Mouse (Mus musculus) MEL (cell line): ENCODE data around the gene Mamstr. TPM values are rescaled to one million over a fixed set of nuclear protein-coding genes. Genes with fewer than 3 reads are reported as not detected.

Experiments
- DNase-seq: peaks from one replicate; pipeline ENCODE4 v3.0.0; 2011; ENCODE audit warnings: low read depth, low spot score
- H3K27ac ChIP-seq: 2 replicates; pipeline ENCODE4 v1.5.1; 2012; ENCODE audit warnings: low read depth, mild to moderate bottlenecking, control low read depth, low read length, moderate library complexity; ENCODE audit not compliant: control insufficient read depth
- H3K27me3 ChIP-seq, 2 experiments: fragments of 150-350 bp in 1 of 2; sonication (generic) in 1 of 2; 2 replicates each; pipeline ENCODE4 v1.6.1; 2012; ENCODE audit warnings: low read length in 2 of 2, mild to moderate bottlenecking in 2 of 2, improper control_type of control experiment in 1 of 2, moderate library complexity in 1 of 2; ENCODE audit not compliant: insufficient read depth in 2 of 2, control insufficient read depth in 1 of 2
- H3K36me3 ChIP-seq, 2 experiments: 2 replicates each; pipeline ENCODE4 v1.6.1; 2012 to 2014; ENCODE audit warnings: low read length in 2 of 2, improper control_type of control experiment in 1 of 2, inconsistent platforms in 1 of 2, mild to moderate bottlenecking in 1 of 2; ENCODE audit not compliant: insufficient read depth in 2 of 2, control insufficient read depth in 1 of 2
- H3K4me1 ChIP-seq, 2 experiments: fragments of 150-350 bp in 1 of 2; sonication (generic) in 1 of 2; 2 replicates each; pipeline ENCODE4 v1.6.1; 2012; ENCODE audit warnings: low read length in 2 of 2, improper control_type of control experiment in 1 of 2, mild to moderate bottlenecking in 1 of 2; ENCODE audit not compliant: insufficient read depth in 2 of 2, control insufficient read depth in 1 of 2
- H3K4me3 ChIP-seq, 2 experiments: fragments of 150-350 bp in 1 of 2; sonication (generic) in 1 of 2; 2 replicates each; pipeline ENCODE4 v1.5.1; 2012; ENCODE audit warnings: low read depth in 2 of 2, low read length in 2 of 2, mild to moderate bottlenecking in 2 of 2, moderate library complexity in 2 of 2, control low read depth in 1 of 2, improper control_type of control experiment in 1 of 2; ENCODE audit not compliant: control insufficient read depth in 1 of 2, insufficient read depth in 1 of 2
- H3K79me2 ChIP-seq: 2 replicates; pipeline ENCODE4 v1.6.1; 2012; ENCODE audit warnings: mild to moderate bottlenecking, low read length, moderate library complexity; ENCODE audit not compliant: control insufficient read depth, poor library complexity, insufficient read depth
- H3K9ac ChIP-seq: 2 replicates; pipeline ENCODE4 v1.6.1; 2012; ENCODE audit warnings: low read depth, mild to moderate bottlenecking, control low read depth, low read length, moderate library complexity; ENCODE audit not compliant: control insufficient read depth, poor library complexity, severe bottlenecking
- H3K9me3 ChIP-seq: fragments of 150-350 bp; sonication (generic); replicated peaks from 2 replicates; pipeline ENCODE4 v1.6.1; 2012; ENCODE audit warnings: mild to moderate bottlenecking, low read length, improper control_type of control experiment, moderate library complexity; ENCODE audit not compliant: insufficient read depth
- BHLHE40 ChIP-seq: IDR thresholded peaks from 2 replicates; pipeline ENCODE4 v1.6.1; 2012; ENCODE audit warnings: low read depth, mild to moderate bottlenecking, inconsistent platforms, low read length, improper control_type of control experiment, borderline replicate concordance
- CHD1 ChIP-seq: IDR thresholded peaks from 2 replicates; pipeline ENCODE4 v1.6.1; 2012; ENCODE audit warnings: low read depth, mild to moderate bottlenecking, inconsistent platforms, low read length, improper control_type of control experiment
- CTCF ChIP-seq, 3 experiments: IDR thresholded peaks in 2 of 3; conservative IDR thresholded peaks in 1 of 3; 2 replicates each; pipeline ENCODE4 v1.5.1; 2011 to 2012; ENCODE audit warnings: low read length in 3 of 3, low read depth in 2 of 3, mild to moderate bottlenecking in 2 of 3, improper control_type of control experiment in 1 of 3, inconsistent platforms in 1 of 3, mixed read lengths in 1 of 3, moderate library complexity in 1 of 3; ENCODE audit not compliant: control insufficient read depth in 1 of 3, insufficient read depth in 1 of 3, poor library complexity in 1 of 3, severe bottlenecking in 1 of 3
- E2F4 ChIP-seq: IDR thresholded peaks from 2 replicates; pipeline ENCODE4 v1.6.1; 2011; ENCODE audit warnings: low read depth, low read length, improper control_type of control experiment, borderline replicate concordance
- ELF1 ChIP-seq: IDR thresholded peaks from 2 replicates; pipeline ENCODE4 v1.6.1; 2014; ENCODE audit warnings: low read depth, mild to moderate bottlenecking, inconsistent platforms, low read length, improper control_type of control experiment, moderate library complexity
- EP300 ChIP-seq, 2 experiments: IDR thresholded peaks; 2 replicates each; pipeline ENCODE4 v1.6.1; 2011; ENCODE audit warnings: improper control_type of control experiment in 2 of 2, low read length in 2 of 2, low read depth in 1 of 2, mild to moderate bottlenecking in 1 of 2
- GABPA ChIP-seq: IDR thresholded peaks from 2 replicates; pipeline ENCODE4 v1.6.1; 2012; ENCODE audit warnings: low read depth, mild to moderate bottlenecking, inconsistent platforms, low read length, improper control_type of control experiment, moderate library complexity
- MAFK ChIP-seq: IDR thresholded peaks from 2 replicates; pipeline ENCODE4 v1.6.1; 2011; ENCODE audit warnings: low read depth, mild to moderate bottlenecking, low read length, improper control_type of control experiment, borderline replicate concordance
- MAX ChIP-seq: IDR thresholded peaks from 2 replicates; pipeline ENCODE4 v1.6.1; 2011; ENCODE audit warnings: low read length, improper control_type of control experiment
- MAZ ChIP-seq: IDR thresholded peaks from 2 replicates; pipeline ENCODE4 v1.6.1; 2012; ENCODE audit warnings: low read depth, mild to moderate bottlenecking, inconsistent platforms, low read length, improper control_type of control experiment
- MEF2A ChIP-seq: IDR thresholded peaks from 2 replicates; pipeline ENCODE4 v1.6.1; 2014; ENCODE audit warnings: low read depth, mild to moderate bottlenecking, inconsistent platforms, low read length, improper control_type of control experiment; ENCODE audit not compliant: poor library complexity, insufficient replicate concordance, severe bottlenecking; ENCODE audit errors: extremely low read depth
- MXI1 ChIP-seq: IDR thresholded peaks from 2 replicates; pipeline ENCODE4 v1.6.1; 2011; ENCODE audit warnings: mild to moderate bottlenecking, low read depth, low read length, improper control_type of control experiment
- MYB ChIP-seq: IDR thresholded peaks from 2 replicates; pipeline ENCODE4 v1.6.1; 2011; ENCODE audit warnings: mild to moderate bottlenecking, low read depth, low read length, improper control_type of control experiment
- MYC ChIP-seq: IDR thresholded peaks from 2 replicates; pipeline ENCODE4 v1.6.1; 2011; ENCODE audit warnings: low read depth, mild to moderate bottlenecking, low read length, improper control_type of control experiment, moderate library complexity
- NELFE ChIP-seq: IDR thresholded peaks from 2 replicates; pipeline ENCODE4 v1.6.1; 2011; ENCODE audit warnings: low read depth, low read length, improper control_type of control experiment
- NRF1 ChIP-seq: IDR thresholded peaks from 2 replicates; pipeline ENCODE4 v1.6.1; 2014; ENCODE audit warnings: low read depth, mild to moderate bottlenecking, inconsistent platforms, low read length, improper control_type of control experiment, moderate library complexity; ENCODE audit not compliant: poor library complexity, insufficient read depth, severe bottlenecking
- POLR2A ChIP-seq, 2 experiments: IDR thresholded peaks; 2 replicates each; pipeline ENCODE4 v1.6.1; 2011 to 2012; ENCODE audit warnings: low read length in 2 of 2, mild to moderate bottlenecking in 2 of 2, control low read depth in 1 of 2, improper control_type of control experiment in 1 of 2, low read depth in 1 of 2, moderate library complexity in 1 of 2; ENCODE audit not compliant: control insufficient read depth in 1 of 2, insufficient read depth in 1 of 2, poor library complexity in 1 of 2
- POLR2AphosphoS2 ChIP-seq: IDR thresholded peaks from 2 replicates; pipeline ENCODE4 v1.6.1; 2011; ENCODE audit warnings: low read length, improper control_type of control experiment
- POLR2AphosphoS5 ChIP-seq: IDR thresholded peaks from 2 replicates; pipeline ENCODE4 v1.6.1; 2012; ENCODE audit warnings: low read depth, borderline replicate concordance, mild to moderate bottlenecking, inconsistent platforms, low read length, moderate library complexity, mixed read lengths
- RAD21 ChIP-seq: IDR thresholded peaks from 2 replicates; pipeline ENCODE4 v1.6.1; 2011; ENCODE audit warnings: mild to moderate bottlenecking, low read depth, low read length, improper control_type of control experiment
- RCOR1 ChIP-seq: IDR thresholded peaks from 2 replicates; pipeline ENCODE4 v1.6.1; 2012; ENCODE audit warnings: low read depth, mild to moderate bottlenecking, inconsistent platforms, low read length, improper control_type of control experiment
- SIN3A ChIP-seq: IDR thresholded peaks from 2 replicates; pipeline ENCODE4 v1.6.1; 2012; ENCODE audit warnings: low read length, improper control_type of control experiment, inconsistent platforms
- TAL1 ChIP-seq: IDR thresholded peaks from 2 replicates; pipeline ENCODE4 v1.6.1; 2012; ENCODE audit warnings: mild to moderate bottlenecking, inconsistent platforms, low read length, moderate library complexity, mixed read lengths
- TBP ChIP-seq: IDR thresholded peaks from 2 replicates; pipeline ENCODE4 v1.8.0; 2011; ENCODE audit warnings: low read depth, low read length, improper control_type of control experiment
- TCF12 ChIP-seq: IDR thresholded peaks from 2 replicates; pipeline ENCODE4 v1.6.1; 2014; ENCODE audit warnings: low read depth, mild to moderate bottlenecking, inconsistent platforms, low read length, improper control_type of control experiment, moderate library complexity
- USF1 ChIP-seq: IDR thresholded peaks from 2 replicates; pipeline ENCODE4 v1.6.1; 2014; ENCODE audit warnings: low read depth, mild to moderate bottlenecking, inconsistent platforms, low read length, improper control_type of control experiment, moderate library complexity
- ZKSCAN1 ChIP-seq: IDR thresholded peaks from 2 replicates; pipeline ENCODE4 v1.6.1; 2012; ENCODE audit warnings: low read depth, mild to moderate bottlenecking, inconsistent platforms, low read length, improper control_type of control experiment, moderate library complexity
- polyA plus RNA-seq, 2 experiments: library from polyadenylated mRNA; stranded (reverse) in 1 of 2; unstranded in 1 of 2; fragments of >175 nt in 1 of 2; fragments of >200 nt in 1 of 2; gene quantifications; 2 replicates each; pipeline versions ENCODE4 v1.2.1 to v1.2.4; 2012; ENCODE audit warnings: low replicate concordance in 2 of 2, low read depth in 1 of 2; ENCODE audit not compliant: insufficient read length in 2 of 2, insufficient read depth in 1 of 2, missing spikeins in 1 of 2
- total RNA-seq: library from RNA; depleted of rRNA; stranded (reverse); fragments of 300-350 nt; gene quantifications from 2 replicates; pipeline ENCODE4 v1.2.3, GENCODE M21; 2012

Mamstr gene
- total and polyA plus RNA-seq, 3 experiments: not detected

GRCm38 (mm10) chr7:45635711-45636688, 3.8 kb upstream of the Mamstr start:
- Histone ChIP-seq H3K36me3 (peaks cover 0 to 4% of the 10 kb centered on the region in 2 experiments; a peak in 1 of 4 replicates), H3K4me3 (no peak overlapping the region), H3K4me1 (peaks cover 0 to 10% of the 10 kb centered on the region in 2 experiments; a peak in 2 of 4 replicates), H3K9ac (no peak overlapping the region), H3K27me3 (no peaks in the 10 kb centered on the region), H3K9me3 (no peaks in the 10 kb centered on the region), H3K27ac (peak overlapping the region; percentile 62), H3K79me2 (no peaks in the 10 kb centered on the region)
- TF ChIP-seq CHD1 (no peak), BHLHE40 (no peak), EP300 (IDR thresholded peaks at IDR 0.05; ENCODE audit: low read depth in 1 of 2, low read length in 2 of 2) (no peak), CTCF (IDR thresholded peaks at IDR 0.05 in 2 of 3, conservative IDR thresholded peaks at IDR 0.05 in 1 of 3; ENCODE audit: control insufficient read depth in 1 of 3, insufficient read depth in 1 of 3, low read depth in 2 of 3, low read length in 3 of 3, poor library complexity in 1 of 3, severe bottlenecking in 1 of 3) (no peak), MXI1 (no peak), ZKSCAN1 (no peak), POLR2A (IDR thresholded peaks at IDR 0.05; ENCODE audit: control insufficient read depth in 1 of 2, insufficient read depth in 1 of 2, low read depth in 1 of 2, low read length in 2 of 2, poor library complexity in 1 of 2) (no peak), TBP (no peak), NRF1 (no peak), TCF12 (no peak), MYB (no peak), MYC (no peak), RAD21 (no peak), ELF1 (no peak), USF1 (no peak), E2F4 (no peak), MAZ (no peak), RCOR1 (no peak)
- DNase-seq: no peak

DNA sequence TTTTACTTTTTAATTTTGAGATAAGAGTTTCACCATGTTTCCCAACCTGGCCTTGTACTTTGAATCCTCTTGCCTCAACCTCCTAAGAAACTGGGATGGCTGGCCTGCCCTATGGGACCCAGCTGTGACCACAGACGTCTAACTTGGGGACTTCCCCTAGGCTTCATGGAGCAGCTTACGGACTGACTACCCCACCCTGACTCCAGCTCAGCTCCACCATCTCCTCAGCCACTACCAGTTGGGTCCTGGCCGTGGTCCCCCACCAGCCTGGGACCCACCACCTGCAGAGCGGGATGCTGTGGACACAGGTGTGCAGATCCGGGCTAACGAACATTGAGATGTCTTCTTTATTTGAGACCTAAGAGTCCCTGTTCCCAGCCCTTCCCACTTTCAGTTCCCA, 2.1 kb upstream of the Mamstr start:
- no peak overlapping the region for H3K4me3 ChIP-seq
- no peak for TF ChIP-seq TAL1
- TF ChIP-seq MEF2A: no peak
- no peak for TF ChIP-seq E2F4
- TF ChIP-seq SIN3A: no peak
- TF ChIP-seq MAFK: no peak
- no peak for TF ChIP-seq MAX
- TF ChIP-seq NELFE: no peak
- TF ChIP-seq GABPA: no peak
- no peak for TF ChIP-seq USF1
- no peak for TF ChIP-seq BHLHE40
- TF ChIP-seq POLR2AphosphoS5: no peak
- TF ChIP-seq POLR2AphosphoS2: no peak
- no peak for TF ChIP-seq CTCF (IDR thresholded peaks at IDR 0.05 in 2 of 3, conservative IDR thresholded peaks at IDR 0.05 in 1 of 3; ENCODE audit: control insufficient read depth in 1 of 3, insufficient read depth in 1 of 3, low read depth in 2 of 3, low read length in 3 of 3, poor library complexity in 1 of 3, severe bottlenecking in 1 of 3)
- no peak for TF ChIP-seq MAZ
- no peak for TF ChIP-seq TBP
- no peak for TF ChIP-seq POLR2A (IDR thresholded peaks at IDR 0.05; ENCODE audit: control insufficient read depth in 1 of 2, insufficient read depth in 1 of 2, low read depth in 1 of 2, low read length in 2 of 2, poor library complexity in 1 of 2)
- DNase-seq: no peak

More for the DNA sequence above, 2.1 kb upstream of the Mamstr start:
- peaks cover 0 to 4% of the 10 kb centered on the region in 2 experiments; a peak in 1 of 4 replicates for H3K36me3 ChIP-seq
- H3K27me3 ChIP-seq: no peaks in the 10 kb centered on the region
- H3K4me1 ChIP-seq: peaks cover 0 to 10% of the 10 kb centered on the region in 2 experiments; a peak in 2 of 4 replicates
- H3K27ac ChIP-seq: no peak overlapping the region
- H3K9me3 ChIP-seq: no peaks in the 10 kb centered on the region
- no peaks in the 10 kb centered on the region for H3K79me2 ChIP-seq
- no peak overlapping the region for H3K9ac ChIP-seq
